Comparison of ENCODE assay signal across 13 mouse cellular contexts in the genomic region with DNA sequence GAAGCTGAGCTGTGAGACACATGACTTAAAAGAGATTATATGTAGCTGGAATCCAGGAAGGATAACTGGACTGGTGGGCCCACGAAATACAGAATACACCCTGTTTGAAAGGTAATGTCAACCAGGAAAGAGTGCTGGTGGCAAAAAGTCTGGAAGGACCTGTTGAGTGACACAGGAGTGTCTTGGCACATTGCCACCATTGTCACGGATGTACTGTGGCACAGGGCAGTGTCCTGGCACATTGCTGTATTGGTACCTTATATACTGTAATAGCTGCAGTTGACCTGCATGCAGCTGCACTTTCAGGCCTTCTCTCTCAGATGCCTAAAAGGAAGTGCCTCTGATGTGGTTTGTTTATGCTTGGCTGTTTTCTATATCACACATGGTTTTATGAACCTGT.
DNase-seq lines count a peak whose midpoint lies in the region; ATAC-seq and TF ChIP-seq lines count a peak whose summit lies in the region.
"Had no signal": no experiment of that assay in that cellular context is flagged by ENCODE, and none has a peak within 500 bp of the region (broad histone marks: within the 10 kb centered on the region; RNA-seq: fewer than 3 reads in every experiment).

No protein-coding gene starts in this region.

- ATAC-seq in midbrain, postnatal 0 days (ENCODE audit: low FRiP score), result no peak
- no peak for ATAC-seq in midbrain, embryonic 13.5 days
- ATAC-seq: forebrain, embryonic 14.5 days had no signal

- H3K4me2 ChIP-seq in midbrain, postnatal 0 days (ENCODE audit: low read depth, low read length, poor library complexity, severe bottlenecking), result no peak overlapping the region
- H3K4me2 ChIP-seq in midbrain, embryonic 13.5 days (replicated peaks), result no peak overlapping the region
- H3K4me2 ChIP-seq: limb, embryonic 13.5 days had no signal

- H3K27me3 ChIP-seq in midbrain, postnatal 0 days (ENCODE audit: insufficient read depth, low read length), result no peaks in the 10 kb centered on the region
- no peaks in the 10 kb centered on the region for H3K27me3 ChIP-seq in midbrain, embryonic 13.5 days
- H3K27me3 ChIP-seq: limb, embryonic 13.5 days had no signal

- no peak overlapping the region for H3K9ac ChIP-seq in midbrain, postnatal 0 days (replicated peaks; ENCODE audit: low read length, poor library complexity, severe bottlenecking)
- no peak overlapping the region for H3K9ac ChIP-seq in midbrain, embryonic 13.5 days (replicated peaks)
- H3K9ac ChIP-seq: limb, embryonic 13.5 days had no signal

- no peaks in the 10 kb centered on the region for H3K9me3 ChIP-seq in midbrain, postnatal 0 days (ENCODE audit: low read length)
- H3K9me3 ChIP-seq in midbrain, embryonic 13.5 days, result no peaks in the 10 kb centered on the region
- H3K9me3 ChIP-seq: limb, embryonic 13.5 days had no signal

- H3K4me3 ChIP-seq in gastrocnemius, adult 2 months, result peak overlapping the region; percentile 43
- no peak overlapping the region for H3K4me3 ChIP-seq in midbrain, postnatal 0 days (ENCODE audit: low read depth, low read length)
- no peak overlapping the region for H3K4me3 ChIP-seq in midbrain, embryonic 13.5 days (replicated peaks)
- H3K4me3 ChIP-seq: limb, embryonic 13.5 days had no signal

- DNase-seq in gastrocnemius, adult 2 months, result no peak
- DNase-seq in gastrocnemius, postnatal 36 days, result no peak
- DNase-seq in midbrain, postnatal 0 days (ENCODE audit: low spot score), result peak; percentile 36
- peak; percentile 51 to 70 for DNase-seq in heart, postnatal 14 days
- no peak for DNase-seq in right cerebral cortex, adult 2 months (ENCODE audit: low spot score in 2 of 2)
- no peak for DNase-seq in T-cell, adult 2 months (ENCODE audit: low spot score)
- no peak for DNase-seq in adrenal gland, adult (ENCODE audit: inconsistent age in 2 of 2, low spot score in 1 of 2)
- DNase-seq: adrenal gland, adult 8-10 months; cerebellum, adult 11-12 months had no signal

- intact Hi-C loops in gastrocnemius, adult 2 months (cut with DNase I), result loop anchor here (5.0 kb wide), 1 partner anchor 34 kb away; no protein-coding TSS in a partner anchor
- intact Hi-C loops in gastrocnemius, postnatal 36 days (cut with DNase I), result no loop called here
- intact Hi-C loops in heart, postnatal 14 days (cut with DNase I), result no loop called here

- H3K4me1 ChIP-seq in midbrain, postnatal 0 days (ENCODE audit: insufficient read depth, low read length), result no peaks in the 10 kb centered on the region
- H3K4me1 ChIP-seq in midbrain, embryonic 13.5 days (replicated peaks), result no peaks in the 10 kb centered on the region
- H3K4me1 ChIP-seq: limb, embryonic 13.5 days had no signal

- 59% methylated on average over 2 of the region's 2 CpGs for WGBS in midbrain, postnatal 0 days
- WGBS in midbrain, embryonic 13.5 days, result 77% methylated on average over 2 of the region's 2 CpGs

- no peaks in the 10 kb centered on the region; the same call in 1 of the 2 replicates for H3K36me3 ChIP-seq in midbrain, postnatal 0 days (ENCODE audit: insufficient read depth, low read length)
- no peaks in the 10 kb centered on the region for H3K36me3 ChIP-seq in midbrain, embryonic 13.5 days

- TF ChIP-seq CTCF in gastrocnemius, adult 2 months (IDR thresholded peaks at IDR 0.05), result no peak
- TF ChIP-seq CTCF in midbrain, postnatal 0 days (IDR thresholded peaks at IDR 0.05), result no peak

- peak overlapping the region; percentile 66 for H3K27ac ChIP-seq in gastrocnemius, adult 2 months
- H3K27ac ChIP-seq in midbrain, postnatal 0 days (ENCODE audit: low read depth, low read length), result no peak overlapping the region
- H3K27ac ChIP-seq in midbrain, embryonic 13.5 days, result no peak overlapping the region
- H3K27ac ChIP-seq: limb, embryonic 13.5 days; macrophage had no signal

Comparison
In these comparisons a context has a peak if more than half of its experiments do, and no peak if none do; other contexts are left out.
1. DNase-seq: peak in midbrain, postnatal 0 days (single experiment) and heart, postnatal 14 days (2 of 2); none in gastrocnemius, adult 2 months (single experiment), gastrocnemius, postnatal 36 days (0 of 2), right cerebral cortex, adult 2 months (0 of 2), T-cell, adult 2 months (single experiment) and adrenal gland, adult (0 of 2).